Mouse (Mus musculus): ENCODE measurements around the gene Smyd1. TPM values are rescaled to one million over a fixed set of nuclear protein-coding genes. Genes with fewer than 3 reads are reported as not detected.

Gene Smyd1
- polyA plus RNA-seq, 1 experiment from 2014 or later: 0.48 TPM

- no peak overlapping the region for H3K27ac ChIP-seq (ENCODE audit: low read length)
- no peaks in the 10 kb centered on the region for H3K27me3 ChIP-seq (ENCODE audit: control insufficient read depth, insufficient read depth, low read depth, low read length)
- no peak overlapping the region for H3K9ac ChIP-seq (ENCODE audit: low read depth, low read length)
- no peak overlapping the region for H3K4me3 ChIP-seq (ENCODE audit: low read depth, low read length)
- no peaks in the 10 kb centered on the region for H3K4me1 ChIP-seq (ENCODE audit: control insufficient read depth, insufficient read depth, low read length)
- H3K36me3 ChIP-seq (ENCODE audit: control insufficient read depth, insufficient read depth, low read length): no peaks in the 10 kb centered on the region
- 89% methylated on average over 10 of the region's 10 CpGs for WGBS
- no peak for ATAC-seq
- no peak overlapping the region for H3K4me2 ChIP-seq (ENCODE audit: low read length)
- H3K9me3 ChIP-seq (replicated peaks; ENCODE audit: control insufficient read depth, low read length, poor library complexity, severe bottlenecking): no peaks in the 10 kb centered on the region
Observed at GRCm38 (mm10) chr6:71352866-71353427, 30.9 kb upstream of the Smyd1 start.

- no peak for ATAC-seq
Observed at GRCm38 (mm10) chr6:71352201-71352600, 30.2 kb upstream of the Smyd1 start.

GRCm38 (mm10) chr6:71351201-71351600 is 29.2 kb upstream of the Smyd1 start:
- Histone ChIP-seq H3K27ac (ENCODE audit: low read length) (no peak overlapping the region), H3K9me3 (replicated peaks; ENCODE audit: control insufficient read depth, low read length, poor library complexity, severe bottlenecking) (peaks cover 6% of the 10 kb centered on the region; the same call in 1 of the 2 replicates), H3K9ac (ENCODE audit: low read depth, low read length) (no peak overlapping the region), H3K4me3 (ENCODE audit: low read depth, low read length) (no peak overlapping the region), H3K36me3 (ENCODE audit: control insufficient read depth, insufficient read depth, low read length) (no peaks in the 10 kb centered on the region), H3K4me2 (ENCODE audit: low read length) (no peak overlapping the region), H3K27me3 (ENCODE audit: control insufficient read depth, insufficient read depth, low read depth, low read length) (no peaks in the 10 kb centered on the region), H3K4me1 (ENCODE audit: control insufficient read depth, insufficient read depth, low read length) (no peaks in the 10 kb centered on the region)
- no peak for ATAC-seq
- 97% methylated on average over 3 of the region's 3 CpGs for WGBS

More at GRCm38 (mm10) chr6:71352201-71352600, 30.2 kb upstream of the Smyd1 start:
- H3K27me3 ChIP-seq (ENCODE audit: control insufficient read depth, insufficient read depth, low read depth, low read length): no peaks in the 10 kb centered on the region
- H3K9me3 ChIP-seq (replicated peaks; ENCODE audit: control insufficient read depth, low read length, poor library complexity, severe bottlenecking): peaks cover 6% of the 10 kb centered on the region; the same call in 1 of the 2 replicates
- WGBS: 91% methylated on average over 6 of the region's 6 CpGs
- H3K4me3 ChIP-seq (ENCODE audit: low read depth, low read length): no peak overlapping the region
- no peaks in the 10 kb centered on the region for H3K4me1 ChIP-seq (ENCODE audit: control insufficient read depth, insufficient read depth, low read length)
- H3K27ac ChIP-seq (ENCODE audit: low read length): no peak overlapping the region
- H3K4me2 ChIP-seq (ENCODE audit: low read length): no peak overlapping the region
- no peak overlapping the region for H3K9ac ChIP-seq (ENCODE audit: low read depth, low read length)
- H3K36me3 ChIP-seq (ENCODE audit: control insufficient read depth, insufficient read depth, low read length): no peaks in the 10 kb centered on the region

GRCm38 (mm10) chr6:71348006-71348405 is 26.0 kb upstream of the Smyd1 start:
- H3K9ac ChIP-seq (ENCODE audit: low read depth, low read length): no peak overlapping the region
- no peak overlapping the region for H3K27ac ChIP-seq (ENCODE audit: low read length)
- no peaks in the 10 kb centered on the region for H3K36me3 ChIP-seq (ENCODE audit: control insufficient read depth, insufficient read depth, low read length)
- WGBS: 94% methylated on average over 9 of the region's 9 CpGs
- H3K4me1 ChIP-seq (ENCODE audit: control insufficient read depth, insufficient read depth, low read length): no peaks in the 10 kb centered on the region
- no peak for ATAC-seq
- H3K4me3 ChIP-seq (ENCODE audit: low read depth, low read length): no peak overlapping the region
- no peak overlapping the region for H3K4me2 ChIP-seq (ENCODE audit: low read length)
- H3K27me3 ChIP-seq (ENCODE audit: control insufficient read depth, insufficient read depth, low read depth, low read length): no peaks in the 10 kb centered on the region
- peaks cover 6% of the 10 kb centered on the region; the same call in 1 of the 2 replicates for H3K9me3 ChIP-seq (replicated peaks; ENCODE audit: control insufficient read depth, low read length, poor library complexity, severe bottlenecking)

GRCm38 (mm10) chr6:71341179-71341578 is 19.1 kb upstream of the Smyd1 start:
- whole genome bisulfite sequencing: 89% methylated on average over 9 of the region's 9 CpGs
- no peak for ATAC-seq
- no peak overlapping the region for H3K27ac ChIP-seq (ENCODE audit: low read length)
- no peaks in the 10 kb centered on the region for H3K4me1 ChIP-seq (ENCODE audit: control insufficient read depth, insufficient read depth, low read length)
- H3K9ac ChIP-seq (ENCODE audit: low read depth, low read length): no peak overlapping the region
- no peak overlapping the region for H3K4me2 ChIP-seq (ENCODE audit: low read length)
- H3K9me3 ChIP-seq (replicated peaks; ENCODE audit: control insufficient read depth, low read length, poor library complexity, severe bottlenecking): no peaks in the 10 kb centered on the region
- H3K27me3 ChIP-seq (ENCODE audit: control insufficient read depth, insufficient read depth, low read depth, low read length): no peaks in the 10 kb centered on the region
- H3K4me3 ChIP-seq (ENCODE audit: low read depth, low read length): no peak overlapping the region
- H3K36me3 ChIP-seq (ENCODE audit: control insufficient read depth, insufficient read depth, low read length): no peaks in the 10 kb centered on the region

GRCm38 (mm10) chr6:71339351-71339750 is 17.3 kb upstream of the Smyd1 start:
- no peak for ATAC-seq

GRCm38 (mm10) chr6:71338941-71339340 is 16.9 kb upstream of the Smyd1 start:
- Histone ChIP-seq H3K4me3 (ENCODE audit: low read depth, low read length) (no peak overlapping the region), H3K4me1 (ENCODE audit: control insufficient read depth, insufficient read depth, low read length) (no peaks in the 10 kb centered on the region), H3K27me3 (ENCODE audit: control insufficient read depth, insufficient read depth, low read depth, low read length) (no peaks in the 10 kb centered on the region), H3K36me3 (ENCODE audit: control insufficient read depth, insufficient read depth, low read length) (no peaks in the 10 kb centered on the region), H3K9me3 (replicated peaks; ENCODE audit: control insufficient read depth, low read length, poor library complexity, severe bottlenecking) (no peaks in the 10 kb centered on the region), H3K4me2 (ENCODE audit: low read length) (no peak overlapping the region), H3K9ac (ENCODE audit: low read depth, low read length) (no peak overlapping the region), H3K27ac (ENCODE audit: low read length) (no peak overlapping the region)
- WGBS: 88% methylated on average over 3 of the region's 3 CpGs
- no peak for ATAC-seq

More at GRCm38 (mm10) chr6:71339351-71339750, 17.3 kb upstream of the Smyd1 start:
- Histone ChIP-seq H3K9ac (ENCODE audit: low read depth, low read length) (no peak overlapping the region), H3K4me2 (ENCODE audit: low read length) (no peak overlapping the region), H3K27me3 (ENCODE audit: control insufficient read depth, insufficient read depth, low read depth, low read length) (no peaks in the 10 kb centered on the region), H3K36me3 (ENCODE audit: control insufficient read depth, insufficient read depth, low read length) (no peaks in the 10 kb centered on the region), H3K4me3 (ENCODE audit: low read depth, low read length) (no peak overlapping the region), H3K9me3 (replicated peaks; ENCODE audit: control insufficient read depth, low read length, poor library complexity, severe bottlenecking) (no peaks in the 10 kb centered on the region), H3K4me1 (ENCODE audit: control insufficient read depth, insufficient read depth, low read length) (no peaks in the 10 kb centered on the region), H3K27ac (ENCODE audit: low read length) (no peak overlapping the region)
- 84% methylated on average over 4 of the region's 4 CpGs for WGBS

- H3K27me3 ChIP-seq (ENCODE audit: control insufficient read depth, insufficient read depth, low read depth, low read length): no peaks in the 10 kb centered on the region
- no peak overlapping the region for H3K4me2 ChIP-seq (ENCODE audit: low read length)
- ATAC-seq: no peak
- no peak overlapping the region for H3K27ac ChIP-seq (ENCODE audit: low read length)
- no peak overlapping the region for H3K4me3 ChIP-seq (ENCODE audit: low read depth, low read length)
- H3K36me3 ChIP-seq (ENCODE audit: control insufficient read depth, insufficient read depth, low read length): no peaks in the 10 kb centered on the region
- no peak overlapping the region for H3K9ac ChIP-seq (ENCODE audit: low read depth, low read length)
- no peaks in the 10 kb centered on the region for H3K9me3 ChIP-seq (replicated peaks; ENCODE audit: control insufficient read depth, low read length, poor library complexity, severe bottlenecking)
- no peaks in the 10 kb centered on the region for H3K4me1 ChIP-seq (ENCODE audit: control insufficient read depth, insufficient read depth, low read length)
- 96% methylated on average over 8 of the region's 8 CpGs for WGBS
Observed at GRCm38 (mm10) chr6:71337666-71338065, 15.6 kb upstream of the Smyd1 start.

- Histone ChIP-seq H3K9ac (ENCODE audit: low read depth, low read length) (no peak overlapping the region), H3K9me3 (replicated peaks; ENCODE audit: control insufficient read depth, low read length, poor library complexity, severe bottlenecking) (no peaks in the 10 kb centered on the region), H3K4me3 (ENCODE audit: low read depth, low read length) (no peak overlapping the region), H3K27ac (ENCODE audit: low read length) (no peak overlapping the region), H3K4me1 (ENCODE audit: control insufficient read depth, insufficient read depth, low read length) (no peaks in the 10 kb centered on the region), H3K36me3 (ENCODE audit: control insufficient read depth, insufficient read depth, low read length) (no peaks in the 10 kb centered on the region), H3K4me2 (ENCODE audit: low read length) (no peak overlapping the region), H3K27me3 (ENCODE audit: control insufficient read depth, insufficient read depth, low read depth, low read length) (no peaks in the 10 kb centered on the region)
- no peak for ATAC-seq
- WGBS: 92% methylated on average over 11 of the region's 11 CpGs
Observed at GRCm38 (mm10) chr6:71333578-71334273, 11.7 kb upstream of the Smyd1 start.

All from midbrain, embryonic 16.5 days (tissue).